Mouse (Mus musculus): ENCODE data around the gene Slc22a14. TPM values are rescaled to one million over a fixed set of nuclear protein-coding genes. Genes with fewer than 3 reads are reported as not detected.
A peak's percentile ranks its signal among the peaks of the same experiment; 100 is the strongest.
"Not testable (repeated sequence)": the region's sequence is repeated elsewhere in the genome, so short reads cannot be mapped to it uniquely, and the experiment has no call there.

Gene Slc22a14
- not detected for total RNA-seq (2021)
- long read RNA-seq, experiment 1, result 0 reads
- long read RNA-seq, experiment 2, partial matches to known transcripts, result 0 of 1 reads
- long read RNA-seq, experiment 2, other reads (novel, unspliced or antisense), result 1 of 1 reads

DNA sequence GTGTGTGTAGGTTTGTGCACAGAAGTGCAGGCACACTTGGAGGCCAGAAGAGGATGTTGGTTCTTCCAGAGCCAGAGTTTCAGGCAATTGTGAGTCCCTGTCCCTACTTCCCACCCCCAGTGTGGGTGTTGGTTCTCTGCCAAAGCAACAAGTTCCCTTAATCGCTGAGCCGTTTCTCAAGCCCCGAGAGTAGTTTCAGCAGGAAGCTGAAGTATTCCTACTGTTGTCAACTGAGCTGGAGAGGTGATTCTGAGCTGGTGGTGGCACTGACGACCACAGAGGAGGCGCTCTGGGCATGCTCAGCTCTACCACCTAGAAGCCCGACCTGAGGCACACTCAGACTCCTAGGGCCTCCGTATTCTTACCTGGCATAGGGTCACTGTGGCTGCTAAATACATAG is at the start of gene Slc22a14:
Gene Slc22a14 (minus strand): TSS at position 270 of the 400 bp plus-strand sequence.
- intact Hi-C loops (cut with DNase I), result no loop called here
- DNase-seq, result no peak

DNA sequence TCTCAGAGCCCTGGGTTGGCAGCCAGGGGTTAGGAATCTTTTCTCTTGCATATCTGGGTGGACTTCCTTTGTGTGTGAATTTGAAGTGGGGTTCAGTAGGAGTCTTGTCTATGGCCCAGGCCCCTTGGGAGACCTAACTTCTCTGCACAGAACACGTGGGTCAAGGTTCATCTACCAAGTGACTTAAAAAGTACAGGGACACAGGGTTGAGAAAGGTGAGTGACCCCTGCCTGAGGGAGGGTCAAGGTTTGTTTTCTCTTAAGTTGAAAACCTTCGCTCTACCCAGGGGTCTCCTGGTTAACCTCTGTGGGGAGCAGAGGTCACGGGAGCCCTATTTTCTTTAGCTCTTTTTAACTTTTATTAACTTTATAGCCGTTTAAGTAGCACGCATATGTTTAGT is 44.5 kb upstream of the Slc22a14 start:
- DNase-seq, result no peak

DNA sequence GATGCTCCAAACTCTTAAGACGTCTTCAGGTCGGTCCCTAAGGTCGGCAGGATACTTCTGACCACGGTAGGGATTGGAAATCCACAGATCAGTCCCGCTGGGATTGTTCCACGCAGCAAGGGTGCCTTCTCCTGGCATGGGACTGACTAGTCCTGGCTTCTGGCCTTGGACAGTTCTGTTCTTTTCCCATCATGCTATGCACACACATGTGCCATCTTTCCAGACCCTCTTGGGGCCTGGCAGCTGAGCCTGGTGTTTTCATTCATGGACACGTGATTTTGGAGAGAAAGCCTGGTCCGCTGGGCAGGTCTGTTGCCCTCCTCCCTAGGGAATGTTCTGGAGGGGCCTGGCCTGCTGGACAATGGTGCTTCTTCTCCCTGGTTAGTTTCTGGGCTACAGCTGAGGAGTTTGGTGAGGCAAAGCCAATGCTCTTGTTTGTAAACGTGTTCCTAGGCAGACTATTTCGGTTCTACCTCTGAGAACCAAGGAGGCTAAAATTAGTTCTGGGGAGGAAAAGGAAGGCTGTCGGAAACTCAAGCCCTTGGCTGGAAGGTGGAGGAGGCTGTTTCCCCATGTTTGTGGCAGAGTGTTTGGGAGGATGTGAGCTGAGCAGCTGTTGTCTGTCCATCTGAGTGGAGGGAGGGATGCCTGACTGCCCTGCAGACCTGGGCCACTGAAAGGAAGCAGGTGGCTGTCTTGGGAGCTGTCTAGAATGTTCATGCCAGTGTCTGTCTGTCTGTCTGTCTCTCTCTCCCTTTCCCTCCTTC is 43.7 kb upstream of the Slc22a14 start:
- intact Hi-C loops (cut with DNase I), result no loop called here
- peak in 1 of 2 experiments; percentile 46 for DNase-seq

More for the DNA sequence above, 44.5 kb upstream of the Slc22a14 start:
- intact Hi-C loops (cut with DNase I), result no loop called here

DNA sequence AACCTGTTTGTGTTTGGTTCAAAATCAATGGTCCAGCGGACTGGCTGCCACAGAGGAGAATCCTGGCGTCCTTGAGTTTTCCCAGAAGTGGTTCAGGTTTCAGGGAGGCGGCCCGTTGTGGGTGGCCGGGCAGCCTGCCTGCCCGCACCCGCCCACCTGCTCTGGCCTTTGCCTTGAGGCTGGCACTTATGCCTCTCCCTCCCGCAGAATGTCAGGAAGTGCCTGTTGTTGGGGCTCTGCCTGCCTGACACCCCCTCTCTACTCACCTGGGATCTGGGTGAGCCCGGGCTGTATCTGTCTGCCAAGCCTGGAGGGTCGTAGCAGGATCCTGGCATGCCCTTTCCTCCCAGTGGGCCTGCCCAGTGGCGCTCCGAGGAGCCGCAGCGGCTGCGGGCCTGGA is 42.5 kb upstream of the Slc22a14 start:
- peak in 1 of 2 experiments; percentile 52 for DNase-seq
- intact Hi-C loops (cut with DNase I), result no loop called here

DNA sequence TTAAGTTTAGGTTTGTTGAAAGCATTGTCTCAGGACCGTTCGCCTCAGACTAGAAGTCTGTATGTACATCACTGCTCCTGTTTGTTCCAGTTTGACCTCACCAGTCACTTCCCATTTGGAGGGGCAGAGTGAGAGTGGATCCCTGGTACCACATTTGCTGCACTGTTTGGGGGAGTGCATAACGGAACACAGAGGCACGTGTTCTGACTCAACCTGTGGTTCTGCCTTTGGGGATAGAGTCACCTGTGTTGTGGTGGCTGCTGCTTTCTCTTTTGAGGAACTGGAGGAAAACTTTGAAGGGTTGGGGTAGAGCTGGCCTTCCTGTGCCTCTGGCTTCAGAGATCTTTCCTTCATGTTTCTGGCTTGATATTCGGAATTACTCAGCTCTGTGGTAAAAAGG is 38.7 kb upstream of the Slc22a14 start:
- intact Hi-C loops (cut with DNase I), result no loop called here
- DNase-seq, result peak in 1 of 2 experiments; percentile 7

DNA sequence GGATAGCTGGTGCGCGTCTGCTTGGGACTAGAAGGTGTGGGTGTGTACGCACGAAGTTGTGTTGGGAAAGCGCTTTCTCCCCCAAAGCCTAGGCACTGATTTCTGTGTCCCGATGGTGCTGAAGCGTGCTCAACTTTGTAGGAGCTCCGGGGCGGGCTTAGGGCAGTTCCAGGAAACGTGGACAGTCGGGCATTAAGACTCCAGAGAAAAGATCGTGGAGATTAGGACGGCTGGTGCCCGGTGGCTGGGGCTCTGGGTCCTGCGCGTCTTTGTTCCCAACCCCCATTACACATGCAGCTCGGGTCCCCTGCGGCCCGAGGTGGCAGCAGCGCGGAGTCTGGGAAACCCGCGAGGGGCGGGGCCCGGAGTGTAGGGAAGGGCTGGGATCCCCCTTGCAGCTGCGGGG is 37.9 kb upstream of the Slc22a14 start:
- intact Hi-C loops (cut with DNase I), result loop anchor here (2.0 kb wide), 1 partner anchor 28 kb away; no protein-coding TSS in a partner anchor
- DNase-seq, result peak in 1 of 2 experiments; percentile 37

DNA sequence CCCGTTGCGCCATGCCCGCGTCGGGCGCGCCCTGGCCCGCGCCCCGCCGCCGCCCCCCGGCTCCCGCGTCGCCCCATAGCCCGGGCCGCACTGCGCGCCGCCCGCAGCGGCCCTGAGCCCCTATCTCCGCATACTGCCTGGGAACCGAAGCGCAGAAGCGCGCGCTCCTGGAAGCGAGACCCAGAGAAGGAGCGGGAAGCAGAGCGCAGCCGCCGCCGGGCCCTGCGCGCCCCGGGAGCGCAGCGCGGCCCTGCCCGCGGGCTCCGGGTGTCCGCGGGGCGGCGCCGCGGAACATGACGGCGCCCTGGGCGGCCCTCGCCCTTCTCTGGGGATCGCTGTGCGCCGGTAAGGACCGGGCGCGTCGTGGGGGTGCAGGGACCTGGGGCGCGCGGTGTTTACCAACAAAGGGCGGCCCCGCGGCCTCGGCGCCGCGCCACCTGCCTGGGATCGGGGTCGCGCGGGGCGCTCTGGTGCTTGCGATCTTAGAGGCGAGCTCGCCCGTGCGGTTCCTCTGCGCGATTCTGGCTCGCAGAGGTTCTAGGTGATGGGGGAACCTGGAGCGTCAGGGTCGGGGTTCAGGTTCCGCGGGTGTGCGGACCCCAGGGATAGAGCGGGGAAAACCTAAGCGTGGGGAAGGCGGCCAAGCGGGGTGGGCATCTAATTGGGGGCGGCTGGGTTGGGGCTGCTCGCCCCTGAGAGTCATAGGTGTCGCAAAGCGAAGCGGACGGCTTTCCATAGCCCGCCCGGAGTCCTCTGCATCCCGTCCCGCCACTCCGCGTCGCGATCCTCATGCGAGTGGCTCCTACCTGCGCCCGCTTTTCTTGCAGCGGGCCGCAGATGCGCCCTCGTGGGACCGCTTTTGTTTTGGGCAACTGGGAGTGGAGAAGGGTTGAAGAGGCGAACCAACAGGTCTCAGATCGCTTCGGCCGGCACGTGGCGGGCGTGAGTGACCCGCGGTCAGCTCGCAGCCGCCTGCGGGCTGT is 37.2 kb upstream of the Slc22a14 start:
- intact Hi-C loops (cut with DNase I), result loop anchor here (2.0 kb wide), 1 partner anchor 28 kb away; no protein-coding TSS in a partner anchor
- DNase-seq, result peak in 1 of 2 experiments; percentile 59

DNA sequence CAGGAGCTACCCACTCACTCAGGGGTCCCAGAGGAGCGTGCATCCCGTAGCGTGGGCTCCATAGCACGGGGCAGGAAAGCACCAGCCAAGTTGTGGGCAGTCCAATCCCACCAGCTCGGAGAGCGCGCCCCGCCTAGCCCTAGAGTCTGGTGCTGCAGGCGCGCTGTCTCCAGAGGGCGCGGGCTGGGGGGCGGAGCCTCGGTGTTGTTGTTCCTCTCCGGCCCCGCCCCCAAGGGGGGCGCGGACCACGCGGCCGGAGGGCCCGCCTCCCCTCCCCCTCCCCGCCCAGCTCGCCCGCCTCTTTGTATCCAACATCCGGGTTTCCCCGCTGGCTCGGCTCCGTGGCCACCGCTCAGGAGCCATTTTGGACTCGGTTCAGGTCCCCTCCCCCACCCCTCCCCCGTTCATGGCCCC is 36.5 kb upstream of the Slc22a14 start, which contains the start of gene Acvr2b:
Gene Acvr2b (plus strand): TSS at position 318 of the 414 bp plus-strand sequence.
- intact Hi-C loops (cut with DNase I), result loop anchor here (1.0 to 2.0 kb wide), 3 partner anchors 24 to 43 kb away; no protein-coding TSS in a partner anchor
- peak; percentile 88 to 94 for DNase-seq

DNA sequence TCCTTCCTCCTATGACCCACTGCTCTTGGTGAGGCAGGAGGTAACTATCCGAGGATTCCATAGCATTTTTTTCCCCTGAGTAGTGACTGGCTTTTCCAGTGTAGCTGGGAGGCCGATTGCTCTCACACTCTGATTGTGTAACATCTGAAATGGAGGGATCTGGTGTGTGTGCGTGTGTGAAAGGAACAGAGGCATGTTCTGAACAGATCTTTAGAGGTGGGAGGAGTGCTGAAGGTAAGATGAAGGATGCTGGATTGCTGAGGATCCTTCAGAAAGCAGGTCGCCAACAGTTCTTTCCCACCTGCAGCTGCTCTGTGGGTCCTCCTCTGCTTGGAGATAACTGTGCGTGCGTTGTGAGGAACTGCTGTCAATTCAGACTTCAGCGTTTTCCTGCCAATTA is 36.0 kb upstream of the Slc22a14 start:
- no peak for DNase-seq
- intact Hi-C loops (cut with DNase I), result loop anchor here (1.0 to 2.0 kb wide), 2 partner anchors 25 to 43 kb away; no protein-coding TSS in a partner anchor

DNA sequence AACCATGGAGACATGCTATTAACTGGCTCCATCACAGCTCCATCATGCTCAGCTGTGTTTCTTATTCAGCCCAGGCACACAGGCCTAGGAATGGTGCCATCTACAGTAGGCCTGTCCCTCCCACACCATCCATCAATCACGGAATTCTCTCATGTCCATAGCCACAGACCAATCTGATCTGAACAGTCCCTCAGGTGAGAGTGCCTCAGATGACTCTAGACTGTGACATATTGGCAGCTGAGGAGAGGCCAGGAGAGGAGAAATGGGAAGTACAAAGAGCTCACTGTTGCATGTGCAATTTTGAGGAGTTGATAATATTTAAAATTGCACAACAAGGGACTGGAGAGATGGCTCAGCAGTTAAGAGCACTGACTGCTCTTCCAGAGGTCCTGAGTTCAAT is 29.5 kb upstream of the Slc22a14 start:
- DNase-seq, result no peak
- intact Hi-C loops (cut with DNase I), result no loop called here

DNA sequence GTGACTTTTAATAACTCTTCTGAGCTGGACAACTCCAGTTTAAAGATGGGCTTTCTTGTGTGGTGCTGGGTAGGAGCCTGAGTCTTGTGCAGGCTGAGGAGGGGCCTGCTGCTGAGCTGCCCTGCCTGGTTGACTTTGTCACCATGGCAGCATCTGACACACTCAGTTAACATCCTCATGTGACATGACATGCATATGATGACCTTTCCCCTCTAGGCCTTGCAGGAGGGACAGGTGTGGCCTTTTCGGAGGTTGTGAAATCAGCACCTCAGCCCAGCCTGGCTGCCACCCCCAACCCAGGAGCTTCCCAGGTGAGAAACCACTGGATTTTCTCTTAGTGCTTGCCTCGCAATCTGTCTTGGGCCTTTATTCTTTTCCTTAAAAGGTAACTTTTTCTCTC is 24.9 kb upstream of the Slc22a14 start:
- intact Hi-C loops (cut with DNase I), result no loop called here
- DNase-seq, result no peak

DNA sequence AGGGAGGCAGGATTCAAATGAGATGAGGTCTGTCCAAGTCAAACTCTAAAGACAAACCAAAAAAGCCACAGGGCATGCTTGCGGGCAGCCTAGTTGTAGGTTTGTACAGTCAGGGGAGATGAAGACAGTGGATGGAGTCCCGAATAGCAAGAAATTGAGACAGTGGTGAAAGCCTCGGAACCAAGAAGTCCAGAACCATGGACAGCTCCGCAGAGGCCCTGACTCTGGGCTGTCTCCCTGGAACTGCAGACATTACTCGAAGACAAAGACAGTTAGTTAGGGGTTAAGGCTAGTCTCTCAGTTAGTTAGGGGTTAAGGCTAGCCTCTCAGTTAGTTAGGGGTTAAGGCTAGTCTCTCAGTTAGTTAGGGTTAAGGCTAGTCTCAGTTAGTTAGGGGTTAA is 23.6 kb upstream of the Slc22a14 start:
- intact Hi-C loops (cut with DNase I), result no loop called here

DNA sequence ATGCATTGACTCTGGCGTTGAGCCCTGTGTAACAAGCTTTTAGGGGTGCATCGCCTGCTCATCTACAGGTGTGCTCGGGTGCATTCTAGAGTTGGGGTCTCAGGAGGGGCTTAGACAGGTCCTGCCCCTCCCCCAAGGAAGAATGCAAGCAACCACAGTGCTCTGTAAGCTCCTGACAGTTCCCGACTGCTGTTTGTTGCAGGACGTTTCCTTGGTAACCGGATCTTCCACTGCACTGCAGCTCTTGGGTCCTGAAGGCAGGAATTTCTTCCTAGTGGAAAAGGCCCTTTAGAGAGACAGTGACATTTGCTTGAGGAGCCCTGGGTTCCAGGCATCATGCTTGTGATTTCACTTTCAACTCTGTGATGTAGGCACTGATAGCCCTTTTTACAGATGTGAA is 17.2 kb upstream of the Slc22a14 start:
- DNase-seq, result no peak
- intact Hi-C loops (cut with DNase I), result no loop called here

More for the DNA sequence above, 23.6 kb upstream of the Slc22a14 start:
- no peak for DNase-seq

DNA sequence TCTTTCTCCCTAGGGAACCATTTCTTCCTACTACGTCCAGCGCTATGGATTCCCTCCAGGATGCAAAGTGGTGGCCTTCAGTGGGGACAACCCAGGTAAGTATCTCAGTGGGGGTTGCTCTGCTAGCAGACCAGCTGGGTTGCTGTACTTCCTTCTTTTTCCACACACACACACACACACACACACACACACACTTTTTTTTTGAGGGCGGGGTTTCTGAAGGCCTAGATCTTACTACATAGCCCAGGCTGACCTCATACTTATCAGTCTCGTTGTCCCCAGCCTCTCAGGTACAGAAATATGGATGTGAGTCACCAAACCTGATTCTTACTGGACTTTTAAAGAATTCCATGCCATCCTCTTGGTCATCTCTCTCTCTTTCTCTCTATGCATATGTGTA is 12.9 kb upstream of the Slc22a14 start:
- intact Hi-C loops (cut with DNase I), result no loop called here
- no peak for DNase-seq

DNA sequence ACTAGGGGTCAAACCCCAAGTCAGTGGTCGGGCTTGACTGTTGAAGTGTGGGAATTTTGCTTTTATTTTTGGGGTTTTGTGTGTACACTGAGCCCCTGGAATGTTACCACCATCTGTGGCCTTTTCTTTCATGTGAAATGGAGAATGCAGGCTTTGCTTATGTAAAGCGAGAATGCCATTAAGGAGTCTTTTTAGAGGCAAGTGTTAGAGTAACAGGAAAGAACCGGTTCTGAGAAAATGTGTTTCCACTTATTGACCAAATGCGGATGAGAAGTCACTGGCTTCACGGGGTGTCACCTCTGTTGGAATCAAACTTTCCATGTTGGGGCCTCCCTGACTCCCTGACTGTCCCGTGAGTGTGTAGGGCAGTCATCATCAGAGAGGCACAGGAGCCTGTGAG is 10.2 kb upstream of the Slc22a14 start:
- no peak for DNase-seq
- intact Hi-C loops (cut with DNase I), result no loop called here

DNA sequence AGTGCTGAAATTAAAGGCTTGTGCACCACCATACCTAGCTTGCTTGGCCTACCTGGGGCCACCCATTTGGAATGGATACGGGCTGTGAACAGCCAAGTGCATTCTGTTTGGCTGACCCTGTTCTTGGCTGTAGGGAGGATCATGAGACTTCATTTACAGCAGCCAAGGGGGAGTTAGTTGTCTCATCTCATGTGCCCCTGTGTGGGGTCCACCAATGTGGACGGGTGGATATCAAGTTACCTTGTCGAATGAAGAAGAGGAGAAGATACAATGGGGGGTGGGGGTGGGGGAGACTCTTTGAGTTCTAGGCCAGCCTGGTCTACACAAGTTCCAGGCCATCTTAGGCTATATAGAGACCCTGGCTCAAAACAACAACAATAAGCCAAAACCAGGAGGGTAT is 9.7 kb upstream of the Slc22a14 start:
- no peak for DNase-seq
- intact Hi-C loops (cut with DNase I), result no loop called here

DNA sequence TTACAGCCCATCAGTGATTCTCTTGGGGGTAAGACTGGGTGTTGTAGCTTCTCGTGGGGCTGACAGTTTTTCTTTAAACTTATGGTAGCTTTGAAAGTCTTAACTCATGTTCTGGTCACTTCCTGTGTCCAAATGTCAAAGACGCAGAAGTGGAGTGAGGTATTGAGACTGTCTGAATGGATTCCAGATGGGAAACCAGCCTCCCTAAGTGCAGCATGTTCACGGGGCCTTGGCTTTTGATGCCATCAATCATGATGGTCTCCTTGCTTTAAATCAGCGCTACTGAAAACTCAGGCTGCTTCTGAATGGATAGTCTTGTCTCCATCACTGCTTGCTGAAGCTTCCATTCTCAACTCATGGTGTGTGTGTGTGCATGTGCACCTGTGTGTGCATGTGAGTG is 5.9 kb upstream of the Slc22a14 start:
- no peak for DNase-seq
- intact Hi-C loops (cut with DNase I), result no loop called here

DNA sequence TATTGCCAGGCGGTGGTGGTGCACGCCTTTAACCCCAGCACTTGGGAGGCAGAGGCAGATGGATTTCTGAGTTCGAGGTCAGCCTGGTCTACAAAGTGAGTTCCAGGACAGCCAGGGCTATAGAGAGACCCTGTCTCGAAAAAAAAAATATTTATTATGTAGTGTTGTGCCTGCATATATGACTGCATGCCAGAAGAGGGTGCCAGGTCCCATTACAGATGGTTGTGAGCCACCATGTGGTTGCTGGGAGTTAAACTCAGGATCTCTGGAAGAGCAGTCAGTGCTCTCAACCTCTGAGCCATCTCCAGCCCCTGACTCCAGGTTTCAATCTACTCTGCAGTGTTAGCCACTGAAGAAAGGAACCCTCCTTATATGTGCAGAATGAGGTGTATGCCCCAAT is 5.4 kb upstream of the Slc22a14 start:
- intact Hi-C loops (cut with DNase I); DNase-seq: not testable (repeated sequence)

DNA sequence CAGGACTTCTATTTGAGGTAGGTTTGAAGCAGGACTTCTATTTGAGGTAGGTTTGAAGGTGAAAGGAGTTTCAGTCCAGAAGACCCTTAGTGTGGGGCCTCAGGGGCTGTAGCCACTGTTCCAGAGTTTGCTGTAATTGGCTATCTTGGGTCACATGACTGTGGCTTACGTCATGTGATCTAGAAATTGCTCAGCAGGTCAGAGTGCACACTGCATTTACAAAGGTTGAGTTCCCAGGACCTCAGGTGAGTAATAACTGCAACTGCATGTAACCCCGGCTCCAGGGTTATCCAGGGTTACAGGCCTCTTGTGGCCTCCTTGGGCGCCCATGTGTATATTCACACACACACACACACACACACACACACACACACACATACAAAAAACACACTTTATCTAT is 3.0 kb upstream of the Slc22a14 start:
- DNase-seq, result no peak
- intact Hi-C loops (cut with DNase I), result no loop called here

DNA sequence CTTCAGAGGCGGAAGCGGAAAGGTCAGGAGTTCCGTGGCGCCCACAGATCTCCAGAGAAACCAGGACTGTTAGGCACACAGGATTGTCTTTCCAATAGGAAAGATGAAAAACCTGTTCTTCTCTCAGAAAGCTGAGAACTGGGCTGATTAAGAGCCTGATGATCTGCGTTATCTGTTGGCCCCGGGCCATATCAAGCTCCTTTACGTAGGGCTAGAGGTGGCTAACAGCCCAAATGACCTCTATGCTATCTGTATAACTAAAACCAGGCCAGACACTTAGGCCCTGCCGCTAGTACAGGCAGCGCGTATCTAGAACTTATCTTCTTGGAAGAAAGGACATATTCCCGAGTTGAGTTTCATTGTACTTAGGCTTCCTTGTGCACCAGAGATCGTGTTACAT is 2.1 kb downstream of the Slc22a14 start:
- intact Hi-C loops (cut with DNase I), result no loop called here
- no peak for DNase-seq

DNA sequence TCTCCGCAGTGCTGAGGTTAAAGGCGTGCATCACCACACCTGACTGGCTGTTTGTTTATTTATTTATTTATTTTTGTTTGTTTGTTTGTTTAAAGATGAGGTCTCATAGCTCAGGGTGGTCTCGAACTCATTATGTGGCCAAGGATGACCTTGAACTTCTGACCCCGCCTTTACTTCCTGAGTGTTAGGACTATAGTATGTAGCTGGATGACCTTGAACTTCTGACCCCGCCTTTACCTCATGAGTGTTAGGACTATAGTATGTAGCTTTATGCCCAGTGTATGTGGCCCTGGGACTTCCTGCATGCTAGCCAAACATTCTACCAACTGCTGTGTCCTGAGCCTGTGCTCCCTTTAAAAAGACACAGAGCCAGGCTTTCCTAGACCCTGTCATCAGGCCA is 3.9 kb downstream of the Slc22a14 start:
- intact Hi-C loops (cut with DNase I), result no loop called here
- no peak for DNase-seq

Measured in gastrocnemius, postnatal 36 days (tissue).